Mouse (Mus musculus) neural tube, embryonic 14.5 days (tissue): ENCODE measurements around the gene Otub2. TPM values are rescaled to one million over a fixed set of nuclear protein-coding genes. Genes with fewer than 3 reads are reported as not detected.

ENCODE experiments used
- ATAC-seq: fragments of 200-750 bp; cut with Nextera tagmentation; 2 replicates; pipeline ENCODE4 v1.8.0; 2017; ENCODE audit warnings: low read depth, mild to moderate bottlenecking, moderate TSS enrichment, moderate library complexity
- H3K27ac ChIP-seq: fragments of 300-500 bp; sonication (generic); 2 replicates; pipeline ENCODE4 v1.5.1; 2014; ENCODE audit warnings: low read depth, mild to moderate bottlenecking, control low read depth, low read length, moderate library complexity, mixed read lengths
- H3K27me3 ChIP-seq: fragments of 300-500 bp; sonication (generic); 2 replicates; pipeline ENCODE4 v1.6.1; 2014; ENCODE audit warnings: low read length; ENCODE audit not compliant: control insufficient read depth, insufficient read depth
- H3K36me3 ChIP-seq: fragments of 300-500 bp; sonication (generic); 2 replicates; pipeline ENCODE4 v1.6.1; 2014; ENCODE audit warnings: low read length, mixed read lengths; ENCODE audit not compliant: control insufficient read depth, insufficient read depth
- H3K4me1 ChIP-seq: fragments of 300-500 bp; sonication (generic); 2 replicates; pipeline ENCODE4 v1.6.1; 2014; ENCODE audit warnings: low read length; ENCODE audit not compliant: control insufficient read depth, insufficient read depth
- H3K4me2 ChIP-seq: fragments of 300-500 bp; sonication (generic); 2 replicates; pipeline ENCODE4 v1.6.1; 2014; ENCODE audit warnings: mild to moderate bottlenecking, low read depth, low read length, control low read depth
- H3K4me3 ChIP-seq: fragments of 300-500 bp; sonication (generic); 2 replicates; pipeline ENCODE4 v1.5.1; 2014; ENCODE audit warnings: low read depth, low read length, control low read depth, mixed read lengths
- H3K9ac ChIP-seq: fragments of 300-500 bp; sonication (generic); replicated peaks from 2 replicates; pipeline ENCODE4 v1.6.1; 2014; ENCODE audit warnings: low read depth, mild to moderate bottlenecking, control low read depth, low read length, mixed read lengths
- H3K9me3 ChIP-seq: fragments of 300-500 bp; sonication (generic); 2 replicates; pipeline ENCODE4 v1.6.1; 2016; ENCODE audit warnings: low read length; ENCODE audit not compliant: control insufficient read depth
- WGBS: fragments of 180-500 bp; shearing (Covaris S2); extraction: QIAGEN DNeasy Blood & Tissue Kit; methylation state at CpG from one replicate; pipeline ENCODE4 v1.1.7; 2014; 5-methylcytosine and 5-hydroxymethylcytosine counted together
- polyA plus RNA-seq: library from polyadenylated mRNA; unstranded; fragments of >200 nt; fragmentation: Nextera tagmentation; extraction: Ambion mirVana; gene quantifications from 2 replicates; pipeline ENCODE4 v1.2.1, GENCODE M21; 2014

Otub2 gene
- polyA plus RNA-seq, 1 experiment from 2014 or later = 27.6 TPM

DNA sequence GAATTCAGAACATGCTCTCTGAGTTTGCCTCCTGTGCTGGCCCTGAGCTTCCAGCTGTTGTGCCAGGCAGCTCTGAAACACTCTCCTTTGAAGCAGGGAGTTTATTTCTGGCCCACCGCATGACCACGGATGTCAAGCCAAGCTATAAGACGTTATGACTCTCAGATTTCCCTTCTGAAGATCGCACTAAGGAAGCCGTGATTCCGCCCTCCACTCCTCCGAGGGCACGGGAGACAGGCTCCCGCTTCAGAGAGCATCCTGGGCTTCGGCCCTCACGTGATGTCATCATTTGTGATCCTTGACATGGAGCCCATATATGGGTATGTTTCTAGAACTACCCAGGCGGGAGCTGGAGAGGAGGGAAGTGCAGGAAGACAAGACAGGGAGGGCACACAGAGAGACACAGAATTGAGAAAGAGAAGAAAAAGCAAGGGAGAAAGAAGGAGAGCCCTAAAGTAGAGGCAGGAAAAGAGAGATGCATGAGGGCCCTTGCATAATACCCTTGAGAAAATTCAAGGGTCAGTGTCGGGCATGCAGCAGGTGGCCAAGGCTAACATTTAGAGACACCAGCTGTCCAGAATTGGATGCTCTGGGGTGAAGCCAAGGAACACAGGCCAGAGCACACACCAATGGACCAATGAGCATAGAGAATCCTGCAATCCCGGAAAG lies 32.6 kb upstream of the Otub2 start, which contains the start of gene Asb2:
Gene Asb2 (minus strand): TSS at position 256 of the 669 bp plus-strand sequence.
- Histone ChIP-seq H3K27ac (no peak within 1 kb of the TSS), H3K27me3 (no peaks in the 10 kb centered on the region), H3K9me3 (no peaks in the 10 kb centered on the region), H3K4me2 (no peak within 1 kb of the TSS), H3K36me3 (no peaks in the 10 kb centered on the region), H3K4me3 (no peak within 1 kb of the TSS), H3K4me1 (no peaks in the 10 kb centered on the region), H3K9ac (no peak within 1 kb of the TSS)
- 74% methylated on average over 14 of the region's 14 CpGs for WGBS
- ATAC-seq = no peak

- WGBS = 92% methylated on average over 4 of the region's 4 CpGs
- ATAC-seq = no peak
- H3K9me3 ChIP-seq = no peaks in the 10 kb centered on the region
These were observed 32.1 kb upstream of the Otub2 start for GRCm38 (mm10) chr12:103356415-103356748.

DNA sequence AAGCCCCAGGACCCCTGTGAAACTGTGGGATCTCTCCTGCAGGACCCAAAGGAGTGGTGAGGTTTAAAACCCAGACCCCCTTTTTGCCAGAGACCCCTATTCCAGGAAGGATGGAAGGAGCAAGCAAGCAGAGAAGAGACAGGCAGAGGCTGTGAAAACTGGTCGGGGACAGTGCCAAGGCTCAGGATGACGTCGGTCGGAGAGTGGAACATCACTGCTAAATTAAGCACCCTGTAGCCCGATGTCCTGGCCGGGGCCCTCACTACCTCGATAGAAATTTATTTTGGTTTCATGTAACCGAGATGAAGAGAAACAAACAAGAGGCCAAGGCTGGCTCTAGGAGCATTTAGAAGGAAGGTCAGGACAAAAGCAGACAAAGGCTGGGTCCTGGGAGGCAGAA lies 30.3 kb upstream of the Otub2 start:
- Histone ChIP-seq H3K27ac (no peak overlapping the region), H3K9ac (no peak overlapping the region), H3K4me3 (no peak overlapping the region), H3K36me3 (no peaks in the 10 kb centered on the region), H3K4me2 (no peak overlapping the region), H3K9me3 (no peaks in the 10 kb centered on the region), H3K4me1 (no peaks in the 10 kb centered on the region), H3K27me3 (no peaks in the 10 kb centered on the region)
- ATAC-seq = no peak
- 82% methylated on average over 8 of the region's 8 CpGs for WGBS

More at GRCm38 (mm10) chr12:103356415-103356748, 32.1 kb upstream of the Otub2 start:
- no peak overlapping the region for H3K4me3 ChIP-seq
- no peaks in the 10 kb centered on the region for H3K27me3 ChIP-seq
- no peaks in the 10 kb centered on the region for H3K36me3 ChIP-seq
- no peak overlapping the region for H3K27ac ChIP-seq
- no peaks in the 10 kb centered on the region for H3K4me1 ChIP-seq
- no peak overlapping the region for H3K4me2 ChIP-seq
- no peak overlapping the region for H3K9ac ChIP-seq

DNA sequence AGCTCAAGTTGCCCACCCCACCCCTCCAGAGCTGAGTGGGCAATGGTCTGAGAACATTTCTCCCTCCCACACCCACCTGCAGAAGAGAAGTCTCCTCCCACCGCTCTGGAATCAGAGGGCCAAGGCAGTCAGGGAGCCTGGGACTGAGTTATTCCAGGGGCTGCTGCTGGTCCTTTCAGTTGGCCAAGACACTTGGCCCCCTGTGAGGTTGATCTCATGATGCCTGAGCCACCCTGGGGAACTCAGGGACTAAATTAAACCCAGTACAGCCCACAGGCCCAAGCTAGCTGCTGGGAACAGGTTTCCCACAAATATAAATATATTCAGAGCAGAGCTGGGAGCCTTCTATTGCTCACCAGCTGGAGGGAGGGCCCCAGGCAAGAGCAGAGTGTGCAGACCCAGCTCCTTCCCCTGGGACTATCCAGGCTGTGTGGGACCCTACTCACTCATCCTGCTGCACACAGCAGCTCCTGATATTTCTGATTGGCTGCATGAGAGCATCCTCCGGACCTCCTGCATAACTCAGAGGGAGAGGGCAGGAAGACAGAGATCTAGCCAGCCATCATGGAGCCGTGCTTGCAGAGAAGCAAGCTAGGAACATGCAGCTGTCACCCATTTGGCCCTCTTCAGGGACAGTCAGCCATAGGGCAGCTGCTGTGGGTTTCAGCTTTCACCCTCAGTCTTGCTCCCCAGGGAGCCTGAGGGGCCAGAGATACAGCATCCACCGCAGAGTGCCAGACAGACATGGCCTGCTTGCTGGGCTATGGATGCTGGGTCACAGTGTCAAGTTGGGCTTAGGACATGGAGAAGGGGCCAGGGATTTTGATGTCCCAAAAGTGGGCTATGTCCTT lies 29.3 kb upstream of the Otub2 start:
- Histone ChIP-seq H3K36me3 (no peaks in the 10 kb centered on the region), H3K9me3 (no peaks in the 10 kb centered on the region), H3K27me3 (no peaks in the 10 kb centered on the region), H3K4me3 (no peak overlapping the region), H3K4me1 (no peaks in the 10 kb centered on the region), H3K9ac (no peak overlapping the region), H3K4me2 (no peak overlapping the region), H3K27ac (no peak overlapping the region)
- ATAC-seq = no peak
- 67% methylated on average over 4 of the region's 4 CpGs for WGBS

DNA sequence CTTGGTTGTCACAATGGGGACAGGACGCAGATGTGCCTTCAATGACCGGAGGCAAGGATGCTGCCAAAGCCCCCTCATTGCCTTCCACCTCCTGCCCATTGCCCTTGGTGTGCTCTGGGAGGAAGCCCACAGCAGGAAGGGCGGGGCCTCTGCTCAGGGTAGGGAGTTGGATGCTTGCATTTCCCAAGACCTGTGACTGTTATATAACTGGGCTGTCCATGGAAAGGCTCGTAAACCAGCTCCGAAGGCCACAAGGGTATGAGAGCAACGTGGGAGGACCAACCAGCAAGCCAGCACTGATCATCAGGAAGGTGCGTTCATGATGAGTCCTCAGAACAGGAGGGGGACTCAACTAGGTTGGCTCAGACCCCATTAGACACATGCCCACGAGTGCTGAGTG lies 27.7 kb upstream of the Otub2 start:
- Histone ChIP-seq H3K4me3 (no peak overlapping the region), H3K36me3 (no peaks in the 10 kb centered on the region), H3K9me3 (no peaks in the 10 kb centered on the region)

GRCm38 (mm10) chr12:103361539-103362307 lies 26.8 kb upstream of the Otub2 start:
- Histone ChIP-seq H3K9ac (no peak overlapping the region), H3K4me2 (no peak overlapping the region), H3K4me1 (no peaks in the 10 kb centered on the region), H3K27me3 (no peaks in the 10 kb centered on the region), H3K9me3 (no peaks in the 10 kb centered on the region), H3K27ac (no peak overlapping the region), H3K36me3 (no peaks in the 10 kb centered on the region), H3K4me3 (no peak overlapping the region)
- ATAC-seq = no peak
- WGBS = 90% methylated on average over 17 of the region's 17 CpGs

More for the DNA sequence above, 27.7 kb upstream of the Otub2 start:
- 79% methylated on average over 8 of the region's 8 CpGs for WGBS
- no peak for ATAC-seq
- no peaks in the 10 kb centered on the region for H3K4me1 ChIP-seq
- H3K9ac ChIP-seq = no peak overlapping the region
- no peak overlapping the region for H3K4me2 ChIP-seq
- no peak overlapping the region for H3K27ac ChIP-seq
- H3K27me3 ChIP-seq = no peaks in the 10 kb centered on the region

GRCm38 (mm10) chr12:103362336-103362735 lies 26.1 kb upstream of the Otub2 start:
- Histone ChIP-seq H3K4me1 (no peaks in the 10 kb centered on the region), H3K9me3 (no peaks in the 10 kb centered on the region), H3K27me3 (no peaks in the 10 kb centered on the region), H3K4me2 (no peak overlapping the region), H3K4me3 (no peak overlapping the region), H3K27ac (no peak overlapping the region), H3K36me3 (no peaks in the 10 kb centered on the region), H3K9ac (no peak overlapping the region)
- ATAC-seq = no peak
- WGBS = 91% methylated on average over 3 of the region's 3 CpGs

GRCm38 (mm10) chr12:103367171-103367570 lies 21.3 kb upstream of the Otub2 start:
- H3K9me3 ChIP-seq = no peaks in the 10 kb centered on the region
- WGBS = 81% methylated on average over 2 of the region's 2 CpGs
- H3K4me1 ChIP-seq = 0 out of 2 replicates have a peak, but pooled peaks cover 2% of the 10 kb centered on the region
- ATAC-seq = no peak
- no peak overlapping the region for H3K9ac ChIP-seq
- no peaks in the 10 kb centered on the region for H3K36me3 ChIP-seq
- H3K4me3 ChIP-seq = no peak overlapping the region
- no peaks in the 10 kb centered on the region for H3K27me3 ChIP-seq
- no peak overlapping the region for H3K4me2 ChIP-seq
- no peak overlapping the region for H3K27ac ChIP-seq
